Mouse (Mus musculus) right cerebral cortex, postnatal 4 days (tissue): Measurements from ENCODE around the gene Vmn2r95.
"Not testable (repeated sequence)": the region's sequence is repeated elsewhere in the genome, so short reads cannot be mapped to it uniquely, and the experiment has no call there.

Source experiments
- DNase-seq: peaks from one replicate; pipeline ENCODE4 v3.0.0-alpha.2; 2022

The Vmn2r95 gene

DNA sequence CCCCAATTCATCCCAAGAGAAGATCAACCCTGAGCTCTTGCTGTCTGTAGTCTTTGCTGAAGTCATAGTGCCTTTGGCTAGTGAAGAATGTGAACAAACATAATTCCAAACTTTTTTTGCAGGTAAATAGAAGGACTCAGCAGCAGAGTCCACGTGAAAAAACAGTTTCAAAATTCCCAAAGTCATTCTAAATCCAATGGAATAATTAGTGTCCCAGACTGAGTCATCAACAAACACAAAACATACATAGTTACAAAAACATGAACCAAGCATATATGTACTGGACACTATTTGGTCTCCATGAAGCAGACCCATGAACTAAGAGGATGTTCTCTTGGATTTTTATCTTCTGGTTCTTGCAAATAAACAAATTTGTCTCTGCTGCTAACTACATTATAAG lies at the start of gene Vmn2r95:
Gene Vmn2r95, plus strand, starts transcription at position 301 of the 400 bp plus-strand sequence.
- DNase-seq = no peak

DNA sequence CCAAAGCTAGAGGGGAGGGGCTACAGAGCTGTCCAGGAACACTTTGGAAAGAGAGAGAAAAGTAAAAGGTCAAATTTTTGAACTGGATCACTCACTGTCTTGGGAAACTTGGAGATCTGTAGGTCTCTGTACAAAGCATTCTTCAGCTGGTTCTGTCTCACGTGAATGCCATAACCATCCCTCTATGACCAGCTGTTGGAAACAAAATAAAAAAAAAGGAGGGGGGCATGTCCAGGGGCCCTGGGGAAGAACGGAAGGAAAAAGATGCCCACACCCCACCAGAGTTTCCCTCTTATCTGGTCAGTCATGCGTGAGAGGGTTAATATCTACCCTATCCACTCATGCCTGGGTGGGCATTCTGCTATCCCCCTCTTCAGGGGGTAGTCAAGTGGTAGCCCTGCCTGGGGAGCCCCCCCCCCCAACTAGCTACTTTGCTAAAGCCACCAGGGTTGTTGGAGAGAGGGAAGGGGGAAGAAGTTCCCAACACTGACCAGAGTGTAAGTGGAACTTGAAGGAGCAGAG lies 31.8 kb downstream of the Vmn2r95 start:
- DNase-seq = no peak

DNA sequence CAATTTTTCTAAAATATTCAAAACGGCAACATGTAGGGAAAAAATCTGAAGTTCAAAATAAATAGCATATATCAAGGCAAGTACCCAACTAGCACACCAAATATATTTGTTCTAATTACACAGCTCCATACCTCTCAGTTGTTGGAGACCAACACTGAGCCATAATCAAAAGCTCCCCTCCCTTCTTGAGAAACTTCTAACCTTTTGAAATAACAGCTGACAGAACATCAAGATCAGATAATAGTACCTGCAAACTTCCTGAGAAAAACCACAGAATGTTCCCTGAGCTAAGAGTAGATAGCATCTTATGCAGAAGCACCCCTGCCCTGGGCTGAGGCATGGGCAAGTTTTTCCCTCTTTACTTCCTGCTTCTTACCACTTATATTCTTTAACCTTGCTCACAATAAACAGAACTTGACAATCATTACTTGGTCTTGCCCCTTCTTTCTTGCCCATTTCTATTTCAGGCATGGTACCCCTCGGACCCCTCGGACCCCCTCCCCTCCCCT lies 34.3 kb downstream of the Vmn2r95 start:
- not testable (repeated sequence) for DNase-seq

DNA sequence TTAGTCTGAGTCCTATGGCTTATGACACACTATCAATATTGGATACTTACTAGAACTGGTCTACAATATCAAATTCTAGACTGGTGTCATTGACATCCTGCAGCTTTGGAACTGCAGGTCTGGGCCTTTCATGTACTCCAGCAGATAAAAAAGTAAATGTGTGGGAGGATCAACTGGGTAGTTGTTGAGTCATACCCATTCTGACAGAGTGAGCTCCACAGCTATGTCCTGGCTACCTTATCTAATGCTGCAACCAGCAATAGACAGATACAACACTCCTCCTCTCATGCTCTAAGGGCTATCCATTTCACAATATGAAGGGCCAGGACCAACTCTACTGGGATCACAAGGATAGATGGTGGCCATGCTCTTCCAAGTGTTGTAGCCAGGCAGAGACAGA lies 38.8 kb downstream of the Vmn2r95 start:
- no peak for DNase-seq

DNA sequence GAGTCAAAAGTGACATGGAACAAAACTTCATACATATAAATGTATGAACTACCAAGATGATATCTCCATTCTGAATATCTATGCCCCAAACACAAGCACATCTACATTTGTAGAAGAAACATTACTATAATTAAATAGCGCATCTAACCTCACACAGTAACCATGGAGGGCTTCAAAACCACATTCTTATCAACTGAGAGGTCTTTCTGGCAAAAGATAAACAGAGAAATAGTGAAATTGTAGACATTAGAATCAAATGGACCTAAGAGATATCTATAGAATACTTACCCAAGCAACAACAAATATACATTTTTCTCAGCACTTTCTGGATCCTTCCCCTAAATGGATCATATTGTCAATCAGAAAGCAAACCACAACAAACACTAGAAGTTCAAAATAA lies 56.0 kb downstream of the Vmn2r95 start:
- no peak for DNase-seq
